Mouse (Mus musculus) large intestine, adult 2 months (tissue): ENCODE data around the gene Cxcr6. TPM values are rescaled to one million over a fixed set of nuclear protein-coding genes. Genes with fewer than 3 reads are reported as not detected.

ENCODE experiments used
- polyA plus RNA-seq: library from polyadenylated mRNA; depleted of rRNA; stranded (reverse); fragments of >200 nt; gene quantifications from 2 replicates; pipeline ENCODE4 v1.2.3, GENCODE M21; 2012; rRNA removed

The Cxcr6 gene
- polyA plus RNA-seq, 1 experiment = 3.8 TPM

Other genes with a start within 250 kb of the Cxcr6 start
- gene Slc6a20b, start 173.9 kb upstream of the Cxcr6 start, polyA plus RNA-seq = 1.2 and 1.7 TPM in 2 replicates
- gene Ccr9, start 128.0 kb upstream of the Cxcr6 start, polyA plus RNA-seq = 4.7 and 10.7 TPM in 2 replicates
- 90.4 and 150 TPM in 2 replicates for gene Slc6a20a, start 127.6 kb upstream of the Cxcr6 start, polyA plus RNA-seq
- 1.3 and 3.8 TPM in 2 replicates for gene Lztfl1, start 88.8 kb upstream of the Cxcr6 start, polyA plus RNA-seq
- gene Fyco1, start 45.4 kb downstream of the Cxcr6 start, polyA plus RNA-seq = 3.4 and 6.3 TPM in 2 replicates
- gene Xcr1, start 55.6 kb downstream of the Cxcr6 start, polyA plus RNA-seq = 0.30 and 0.64 TPM in 2 replicates
- gene Ccr1, start 162.2 kb downstream of the Cxcr6 start, polyA plus RNA-seq = 4.4 and 5.2 TPM in 2 replicates
- gene Ccr1l1, start 171.9 kb downstream of the Cxcr6 start, polyA plus RNA-seq = 0.25 TPM in 1 of 2 replicates, not detected in the other
- 0.11 and 0.19 TPM in 2 replicates for gene Ccr3, start 215.5 kb downstream of the Cxcr6 start, polyA plus RNA-seq